Mouse (Mus musculus) telencephalon, adult 2 months (tissue): ENCODE data around the gene Ephb4.

ENCODE experiments used
- DNase-seq: peaks from one replicate; pipeline ENCODE4 v3.0.0-alpha.2; 2011; ENCODE audit warnings: low read depth, low spot score

Ephb4 gene

DNA sequence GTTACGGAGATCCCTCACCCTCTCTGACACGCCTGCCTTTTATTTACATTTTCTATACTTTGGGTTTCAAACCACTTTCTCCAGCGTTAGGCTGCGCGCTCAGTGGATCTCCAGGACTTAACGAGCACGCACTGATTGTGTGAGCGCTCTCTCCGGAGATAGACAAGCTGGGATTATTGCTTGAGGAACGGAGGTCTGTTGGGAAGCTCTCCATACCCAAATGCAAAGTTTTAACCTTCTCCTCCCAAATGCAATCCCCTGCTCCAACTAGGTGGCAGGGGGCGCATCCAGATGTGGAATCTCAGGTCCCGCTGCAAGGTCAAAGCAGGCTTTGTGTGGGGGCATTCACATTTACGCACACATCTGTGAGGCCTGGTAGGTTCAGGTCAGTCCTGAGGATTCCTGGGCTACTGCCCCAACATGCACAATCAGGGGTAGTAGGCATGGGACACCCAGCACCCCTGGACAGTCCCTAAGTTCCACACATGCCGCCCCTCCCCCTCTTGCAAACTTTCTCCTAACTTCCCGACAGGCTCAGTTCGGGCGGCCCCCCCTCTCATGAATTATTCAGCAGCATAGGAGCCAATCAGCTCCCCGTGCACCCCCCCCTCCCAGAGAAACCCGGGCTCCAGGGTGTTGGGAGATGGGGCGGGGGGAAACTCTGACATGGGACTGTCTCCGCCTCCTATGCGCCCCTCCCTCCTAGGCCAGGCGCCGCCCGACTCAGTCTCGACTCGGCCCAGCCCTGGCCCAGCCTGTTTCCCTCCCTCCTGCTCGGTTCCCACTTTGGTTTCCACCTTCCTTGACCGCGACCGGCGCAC lies at the start of gene Ephb4:
Ephb4 (plus strand) TSS at position 726 of the 821 bp plus-strand sequence.
- no peak for DNase-seq

DNA sequence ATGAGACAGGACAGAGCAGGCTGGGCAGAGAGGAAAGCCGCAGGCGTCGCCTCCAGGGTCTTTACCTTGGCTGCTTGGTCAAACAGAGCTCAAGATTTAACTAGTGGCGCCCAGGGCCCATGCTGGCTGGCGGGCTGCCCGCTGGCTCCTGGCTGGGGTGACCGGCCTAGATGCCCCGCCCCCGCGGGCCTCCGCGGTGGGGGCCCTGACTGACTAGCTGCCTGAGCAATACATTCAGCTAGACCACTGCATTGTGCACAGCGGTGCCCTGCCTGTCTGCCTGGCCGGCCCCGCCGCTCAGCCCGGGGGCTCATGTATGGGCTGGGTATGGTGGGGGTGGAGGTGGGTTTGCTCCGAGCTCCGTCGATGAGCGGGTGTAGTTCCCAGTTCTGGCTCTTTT lies 48.7 kb upstream of the Ephb4 start:
- no peak for DNase-seq

DNA sequence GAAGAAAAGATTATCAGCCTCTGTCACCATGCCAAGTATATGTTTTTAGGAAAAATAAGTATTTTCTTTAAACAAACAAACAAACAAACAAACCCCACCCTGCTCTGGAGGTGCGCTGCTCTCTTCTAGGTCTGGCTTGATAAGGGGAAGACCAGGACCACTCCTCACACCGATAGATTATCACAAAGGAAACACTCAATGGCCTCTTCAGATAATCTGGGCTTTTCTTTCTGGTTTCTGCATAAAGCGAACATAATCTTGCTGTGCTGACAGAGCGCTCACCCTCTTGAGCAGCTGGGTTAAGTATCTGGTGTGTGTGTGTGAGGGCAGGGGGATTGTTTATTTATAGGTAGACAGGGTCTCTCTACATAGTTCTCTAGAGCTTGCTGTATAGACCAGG lies 46.3 kb upstream of the Ephb4 start:
- no peak for DNase-seq

DNA sequence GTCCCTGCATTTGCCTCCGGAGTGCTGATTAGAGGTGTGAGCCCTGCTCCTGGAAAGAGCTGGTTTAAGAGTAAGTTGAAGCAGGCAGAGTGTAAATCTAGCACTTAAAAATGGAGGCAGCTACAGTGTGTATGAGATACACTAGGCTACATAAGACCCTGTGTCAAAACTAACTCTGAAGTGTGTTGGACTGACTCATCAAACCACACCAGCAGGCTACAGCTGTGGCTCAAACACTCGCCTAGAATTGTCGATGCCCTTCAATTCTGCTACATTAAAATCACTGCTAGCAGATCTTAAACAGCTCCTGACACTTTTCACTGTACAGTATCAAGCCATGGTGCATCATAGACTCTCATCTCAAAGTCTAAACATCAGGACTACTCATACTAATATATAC lies 45.7 kb upstream of the Ephb4 start:
- DNase-seq = no peak

DNA sequence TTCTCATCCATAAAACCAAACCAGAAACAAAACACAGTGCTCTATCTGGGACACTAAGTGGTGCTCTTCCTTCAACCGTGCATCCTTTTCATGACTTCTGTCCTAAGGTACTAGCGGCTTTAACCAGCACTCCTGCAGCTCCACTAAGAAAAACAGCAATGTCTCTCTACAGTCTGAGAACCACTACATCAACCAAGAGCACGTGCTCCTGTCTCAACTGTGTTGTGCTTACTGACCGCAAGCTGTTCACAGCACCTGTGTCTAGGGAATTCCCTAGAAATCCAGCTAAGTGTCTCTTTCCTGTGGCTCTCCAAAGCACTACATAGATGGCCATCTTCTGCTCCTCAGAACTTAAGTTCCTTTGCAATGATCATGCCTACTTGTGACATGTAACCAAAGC lies 45.1 kb upstream of the Ephb4 start:
- DNase-seq = no peak

DNA sequence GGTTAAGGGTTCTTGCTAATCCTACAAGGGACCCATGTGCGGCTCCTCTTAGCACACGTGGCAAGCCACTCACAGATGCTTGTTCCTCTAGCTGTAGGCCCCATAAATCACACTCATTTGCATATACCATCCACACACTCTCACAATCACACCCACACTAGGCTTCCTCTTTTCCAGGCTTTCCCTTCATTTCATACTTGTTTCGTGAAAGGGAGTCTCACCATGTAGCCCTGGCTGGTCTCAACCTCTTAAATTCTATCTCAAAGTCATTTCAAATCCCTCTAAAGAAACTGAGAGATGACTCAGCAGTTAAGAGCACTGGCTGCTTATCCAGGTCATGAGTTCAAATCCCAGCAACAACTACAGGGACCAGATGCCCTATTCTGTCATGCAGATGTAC lies 44.1 kb upstream of the Ephb4 start:
- peak; percentile 65 for DNase-seq

DNA sequence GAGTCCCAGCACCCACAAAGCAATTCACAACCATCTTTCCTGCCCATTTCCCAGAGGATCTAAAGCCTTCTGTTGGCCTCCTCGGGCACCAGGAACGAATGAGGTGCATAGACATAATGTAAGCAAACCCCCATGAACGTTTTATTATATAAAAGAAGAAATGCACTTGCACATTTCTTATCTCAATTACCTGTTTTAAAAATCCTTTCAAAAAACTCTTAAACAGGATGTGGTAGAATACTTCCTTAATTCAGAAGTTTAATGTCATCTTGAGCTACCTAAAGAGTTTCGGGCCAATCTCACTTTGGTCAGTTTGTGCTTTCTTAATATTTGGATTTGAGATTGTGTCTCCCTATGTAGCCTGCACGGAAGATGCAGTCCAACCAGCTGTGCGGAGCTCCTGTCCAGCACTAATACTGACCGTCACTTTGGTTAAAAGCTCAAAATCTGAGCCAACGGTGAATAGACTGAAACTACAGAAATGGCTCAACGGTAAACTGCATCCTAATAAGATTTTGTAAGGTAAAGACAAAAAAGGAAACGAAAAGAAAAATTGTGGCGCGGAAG lies 43.4 kb upstream of the Ephb4 start:
- DNase-seq = no peak

DNA sequence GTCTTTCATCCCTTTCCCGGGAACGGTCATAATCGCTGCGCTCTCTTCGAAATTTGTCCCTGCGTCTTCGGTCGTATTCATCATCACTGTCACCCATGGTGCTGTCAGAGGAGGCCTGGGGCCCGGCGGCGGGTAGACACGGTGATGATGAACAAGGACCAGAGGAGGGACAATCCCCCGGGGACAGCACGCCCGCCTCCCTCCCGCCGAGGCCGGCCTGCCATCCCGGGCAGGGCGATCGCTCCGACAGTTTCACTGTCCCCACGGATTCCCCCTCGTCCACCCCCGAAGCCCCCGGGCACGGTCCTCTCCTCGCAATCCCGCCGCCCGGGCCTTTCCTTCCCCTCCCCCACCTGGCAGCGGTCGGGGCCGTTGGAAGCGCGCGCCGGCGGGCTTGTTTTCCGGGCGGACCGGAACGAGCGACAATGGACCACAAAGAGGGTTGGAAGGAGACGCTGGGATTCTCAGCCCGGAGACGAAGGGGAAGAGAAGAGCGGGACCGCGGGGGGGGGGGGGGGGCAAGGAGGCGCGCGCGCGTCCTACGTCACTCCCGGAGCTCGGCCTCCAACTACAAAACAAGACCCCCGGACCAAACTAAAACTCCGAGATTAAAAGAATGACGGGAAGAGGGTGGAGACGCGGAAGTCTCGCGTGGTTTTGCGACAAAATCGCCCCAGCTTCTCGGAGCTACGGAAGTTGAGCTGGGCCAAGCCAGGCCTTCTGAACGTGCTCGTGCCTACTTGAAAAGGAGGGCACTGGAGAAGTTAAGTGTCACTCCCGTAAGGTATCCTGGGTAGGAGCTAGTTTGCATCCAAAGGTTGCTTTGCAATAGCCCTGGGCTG lies 42.6 kb upstream of the Ephb4 start, which contains the start of gene Srrt:
Srrt (minus strand) TSS at position 604 of the 842 bp plus-strand sequence.
- DNase-seq = peak; percentile 98

DNA sequence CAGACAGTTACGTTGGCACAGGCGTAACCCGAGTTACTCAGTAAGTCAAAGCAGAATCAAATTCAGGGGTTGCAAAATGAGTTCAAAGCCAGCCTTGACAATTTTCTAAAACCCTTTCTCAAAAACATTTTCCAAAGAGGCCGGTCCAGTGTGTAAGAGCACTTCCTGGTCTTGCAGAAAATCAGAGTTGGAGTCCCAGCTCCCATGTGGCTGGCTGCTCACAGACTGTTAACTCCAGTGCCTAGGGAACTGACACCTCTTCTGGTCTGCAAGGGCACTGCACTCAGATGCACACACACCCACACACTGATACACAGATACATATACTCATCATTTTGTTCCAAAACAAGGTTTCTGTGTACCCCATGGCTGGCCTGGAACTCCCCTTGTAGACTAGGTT lies 41.6 kb upstream of the Ephb4 start:
- no peak for DNase-seq

DNA sequence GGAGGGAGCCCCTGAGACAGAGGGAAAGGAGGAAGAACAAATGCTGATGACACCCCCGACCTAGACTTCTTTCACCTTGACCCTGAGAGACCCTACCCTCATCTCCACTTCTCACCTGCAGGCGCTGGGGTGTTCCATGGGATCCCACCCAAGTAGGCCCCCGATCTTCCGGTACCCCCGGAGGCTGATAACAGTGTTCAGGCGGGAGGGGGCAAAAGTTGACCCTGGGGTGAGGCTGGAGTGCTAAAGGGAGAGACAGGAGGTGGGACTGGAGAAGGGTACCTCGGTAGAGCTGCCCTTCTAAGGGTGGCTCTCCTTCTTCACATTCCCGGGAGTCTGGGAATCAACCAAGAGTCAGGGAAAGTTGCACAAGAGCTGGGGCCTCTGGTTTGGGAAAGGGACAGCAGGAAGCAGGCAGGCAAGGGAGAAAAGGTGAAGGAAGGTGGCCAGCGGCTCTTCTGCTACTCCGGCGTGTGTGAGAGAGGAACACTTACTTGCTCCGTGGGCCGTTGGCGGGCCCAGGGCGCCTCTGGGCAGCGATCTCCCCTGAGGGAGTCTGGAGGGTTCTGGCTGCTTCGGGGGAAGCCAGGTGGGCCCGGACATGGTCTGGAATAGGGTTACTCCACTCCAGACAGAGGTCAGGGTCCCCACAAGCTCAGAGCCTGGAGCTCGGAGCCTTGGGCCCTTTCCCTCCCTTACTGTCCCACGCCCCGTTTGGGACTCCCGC lies 36.3 kb upstream of the Ephb4 start:
- no peak for DNase-seq

DNA sequence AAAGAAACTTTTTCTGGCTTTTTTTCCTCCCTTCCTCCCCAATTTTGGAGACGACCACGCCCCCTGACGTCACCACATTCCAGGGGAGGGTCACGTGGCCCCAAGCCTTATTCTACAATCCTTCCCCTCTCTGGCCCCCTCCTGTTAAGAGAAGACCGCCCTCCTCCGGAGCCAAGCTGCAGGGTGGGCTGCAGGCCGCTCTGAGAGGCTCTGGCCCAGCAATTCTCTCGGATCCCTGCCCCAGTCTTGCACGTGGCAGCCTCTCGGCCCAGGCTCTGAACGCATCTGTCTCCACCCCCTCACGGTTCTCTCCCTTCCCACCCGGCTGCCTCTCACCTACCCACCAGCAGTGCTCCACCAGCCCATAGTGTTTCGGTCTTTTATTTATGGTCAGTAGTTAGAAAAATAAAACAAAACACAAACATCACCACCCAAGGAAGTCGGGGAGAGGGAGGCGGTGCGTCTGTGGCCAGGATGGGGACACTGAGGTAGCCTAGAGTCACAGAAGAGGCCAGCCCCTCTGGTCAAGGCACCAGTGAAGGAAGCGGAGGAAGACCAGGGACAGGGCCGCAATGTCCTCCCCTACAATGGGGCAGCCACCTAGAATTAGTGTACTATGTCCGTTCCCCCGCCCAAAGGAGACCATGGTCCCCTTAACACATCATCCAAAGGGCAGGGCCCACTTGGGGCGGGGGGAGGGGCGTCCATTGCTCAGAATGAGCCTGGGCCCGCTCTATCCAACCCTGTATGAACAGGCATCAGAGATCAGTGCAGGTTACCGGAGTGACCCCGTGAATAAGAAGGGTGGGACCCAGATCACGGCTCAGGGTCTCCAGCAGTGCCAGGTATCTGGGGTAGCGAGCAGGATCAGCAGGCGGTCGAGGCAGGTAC lies 35.5 kb upstream of the Ephb4 start, which contains the start of gene Trip6:
Trip6 (minus strand) TSS at position 212 of the 891 bp plus-strand sequence.
- DNase-seq = no peak

DNA sequence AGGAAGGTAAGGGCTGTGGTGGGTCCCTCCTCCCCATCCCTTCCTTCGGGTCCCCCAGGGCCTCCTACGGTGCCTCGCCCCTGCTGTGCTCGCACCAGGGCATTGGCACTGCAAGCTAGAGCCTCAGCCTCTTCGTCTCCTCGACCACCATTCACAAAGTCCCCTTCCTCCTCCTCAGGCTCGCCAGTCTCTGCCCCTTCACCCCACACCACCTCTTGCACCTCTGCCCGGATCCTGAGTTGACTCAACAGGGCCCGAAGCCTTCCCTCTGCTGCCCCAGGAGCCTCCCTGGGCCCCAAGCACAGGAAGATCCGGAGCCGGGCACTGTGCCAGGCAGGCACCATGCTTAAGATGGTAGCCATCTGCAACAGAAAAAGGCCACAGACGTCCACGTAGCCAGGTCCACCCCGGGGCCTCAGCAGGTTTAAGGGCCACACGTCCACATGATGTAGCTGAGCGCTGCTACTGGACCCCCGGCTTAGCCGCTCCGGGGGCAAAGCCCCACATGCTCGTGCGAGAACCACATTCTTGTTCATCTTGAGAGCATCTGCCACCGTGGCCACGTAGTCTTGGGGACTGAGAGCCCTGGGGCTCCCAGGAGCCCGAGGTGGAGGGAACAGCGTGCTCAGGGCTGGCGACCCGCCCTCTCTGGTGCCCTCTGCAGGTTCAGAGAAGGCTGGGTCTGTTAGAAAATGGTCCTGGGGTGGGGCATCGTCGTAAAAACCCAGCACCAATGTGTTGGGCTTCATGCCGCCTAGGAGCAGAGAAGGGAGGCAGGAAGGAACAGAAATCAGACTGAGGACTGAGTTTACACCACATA lies 34.6 kb upstream of the Ephb4 start:
- DNase-seq = no peak

DNA sequence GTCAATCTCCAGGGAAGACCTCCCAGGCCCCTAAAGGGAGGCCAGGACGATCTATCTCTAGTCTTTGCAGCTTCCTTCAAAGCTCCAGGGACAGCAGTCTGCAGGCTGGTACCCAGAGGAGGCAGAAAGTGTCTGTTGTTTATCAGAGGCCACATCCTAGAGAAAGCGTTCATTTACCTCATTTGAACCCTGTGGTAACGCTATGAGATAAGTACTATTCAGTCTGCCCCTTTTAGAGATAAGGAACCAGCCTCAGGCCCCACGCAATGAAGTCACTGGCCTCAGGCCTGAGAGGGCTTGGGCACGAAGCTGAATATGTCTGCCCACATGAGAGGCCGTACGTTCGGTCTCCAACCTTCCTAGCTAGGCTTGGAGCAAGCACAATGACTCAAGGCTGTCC lies 32.5 kb upstream of the Ephb4 start:
- no peak for DNase-seq

DNA sequence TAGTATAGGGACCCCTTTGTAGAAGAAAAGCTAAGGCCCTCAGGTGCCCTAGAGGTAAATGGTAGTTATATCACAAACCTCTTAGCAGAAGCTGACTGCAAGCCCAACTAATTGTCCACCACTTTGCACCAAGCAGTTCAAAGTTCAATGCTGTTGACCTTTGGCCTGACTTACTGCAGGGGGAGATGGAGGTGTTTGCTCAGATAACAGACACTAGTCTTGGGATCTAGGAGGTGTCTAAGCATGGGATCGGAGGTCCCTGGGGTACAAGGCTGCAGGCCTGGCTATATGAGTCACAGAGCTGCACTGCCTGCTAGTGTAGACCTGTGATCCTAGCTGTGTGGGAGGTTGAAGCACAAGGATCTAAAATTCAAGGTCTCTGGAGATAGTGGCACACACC lies 31.3 kb upstream of the Ephb4 start:
- DNase-seq = no peak

DNA sequence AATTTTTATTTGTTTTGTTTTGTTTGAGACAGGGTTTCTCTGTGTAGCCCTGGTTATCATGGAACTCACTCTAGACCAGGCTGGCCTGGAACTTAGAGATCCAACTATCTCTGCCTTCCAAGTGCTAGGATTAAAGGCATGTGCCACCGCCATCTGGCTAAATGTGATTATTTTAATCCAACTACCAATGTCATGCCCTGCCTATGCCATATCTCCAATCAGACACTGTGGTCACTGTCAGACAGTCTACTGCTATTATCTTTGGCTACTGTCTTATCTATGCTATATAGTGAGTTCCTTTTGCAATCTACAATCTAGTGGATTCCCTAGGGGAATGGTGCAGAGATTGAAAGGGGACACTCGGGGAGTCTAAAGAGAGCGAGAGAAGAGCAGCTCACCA lies 28.9 kb upstream of the Ephb4 start:
- no peak for DNase-seq

DNA sequence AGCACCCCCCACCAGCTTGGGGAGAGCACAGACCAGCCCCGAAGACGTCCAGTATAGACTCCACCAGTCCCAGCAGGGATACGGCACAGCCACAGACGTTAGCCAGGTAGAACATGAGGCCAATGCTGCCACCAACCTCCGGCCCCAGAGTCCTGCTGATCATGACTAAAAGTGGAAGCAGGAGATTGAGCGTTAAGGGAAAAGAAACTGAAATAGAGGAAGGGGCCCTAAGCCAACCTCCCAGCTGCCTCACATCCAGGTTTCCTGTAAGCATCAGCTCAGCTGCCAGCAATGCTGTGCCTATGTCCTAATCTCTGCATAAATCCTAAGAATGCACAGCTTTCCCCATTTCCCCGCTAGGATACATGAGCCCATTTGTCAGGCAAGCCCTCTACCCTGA lies 19.0 kb upstream of the Ephb4 start:
- DNase-seq = no peak

DNA sequence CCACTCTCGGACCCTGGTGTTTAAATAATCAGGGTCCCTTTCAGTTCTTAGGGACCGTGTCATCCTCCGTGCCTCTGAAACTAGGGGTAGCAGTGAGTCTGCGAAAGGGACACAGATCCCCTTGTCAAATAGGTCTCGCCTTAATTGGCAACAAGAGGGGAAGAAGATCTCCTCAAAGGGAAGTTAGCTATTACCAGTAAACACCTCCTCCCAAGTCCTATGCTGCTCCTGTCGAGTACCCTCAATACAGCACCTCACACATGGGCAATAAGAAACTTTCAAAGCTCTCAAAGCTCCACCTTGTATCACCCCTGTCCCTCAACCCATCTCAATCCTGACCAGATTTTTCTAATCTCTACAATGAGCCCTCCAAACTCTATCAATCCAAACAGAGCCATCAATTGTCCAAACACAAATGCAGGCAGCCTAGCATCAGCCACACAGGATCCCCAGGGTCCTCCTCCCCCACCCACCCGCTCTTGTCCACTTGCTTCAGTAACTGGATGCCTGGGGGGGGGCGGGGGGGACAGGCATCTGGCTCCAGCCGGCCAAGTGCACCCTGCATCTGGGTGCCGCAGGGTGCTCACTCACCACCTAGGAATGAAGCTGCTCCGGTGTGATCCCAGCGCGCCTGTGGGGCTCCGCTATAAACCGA lies 16.9 kb upstream of the Ephb4 start:
- DNase-seq = no peak

DNA sequence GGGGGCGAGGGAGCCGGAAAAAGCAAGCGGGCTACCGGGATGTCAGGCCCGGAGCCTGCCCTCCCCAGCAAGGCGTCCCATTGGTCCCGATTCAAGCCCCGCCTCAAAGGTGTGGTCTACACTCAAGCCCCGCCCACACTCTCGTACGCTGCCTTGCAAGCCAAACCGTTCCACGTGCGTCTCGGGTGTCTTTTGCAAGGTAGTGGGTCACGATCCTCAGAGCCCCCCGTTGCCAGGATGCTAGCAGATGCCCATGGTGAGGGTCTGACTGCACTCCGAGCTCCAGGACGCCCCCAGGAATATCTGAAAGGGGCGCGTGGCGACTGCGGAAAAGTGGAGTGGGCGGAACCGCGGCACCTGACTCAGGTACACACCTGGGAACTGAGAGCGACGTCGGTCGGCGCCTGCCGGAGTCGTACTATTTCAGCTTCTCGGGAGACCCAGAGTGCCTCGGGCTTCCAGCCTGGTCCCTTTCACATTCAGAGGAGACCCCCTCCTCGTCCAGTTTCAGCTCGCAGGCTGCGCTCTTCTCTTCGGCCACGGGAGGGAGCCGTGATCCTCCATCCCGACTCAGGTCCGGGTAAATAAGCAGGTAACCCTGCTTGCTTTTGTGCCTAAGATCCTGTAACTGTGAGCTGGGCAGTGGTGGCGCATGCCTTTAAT lies 16.3 kb upstream of the Ephb4 start, which contains the start of gene Slc12a9:
Slc12a9 (minus strand) TSS at position 86 of the 663 bp plus-strand sequence.
- DNase-seq = peak; percentile 90

DNA sequence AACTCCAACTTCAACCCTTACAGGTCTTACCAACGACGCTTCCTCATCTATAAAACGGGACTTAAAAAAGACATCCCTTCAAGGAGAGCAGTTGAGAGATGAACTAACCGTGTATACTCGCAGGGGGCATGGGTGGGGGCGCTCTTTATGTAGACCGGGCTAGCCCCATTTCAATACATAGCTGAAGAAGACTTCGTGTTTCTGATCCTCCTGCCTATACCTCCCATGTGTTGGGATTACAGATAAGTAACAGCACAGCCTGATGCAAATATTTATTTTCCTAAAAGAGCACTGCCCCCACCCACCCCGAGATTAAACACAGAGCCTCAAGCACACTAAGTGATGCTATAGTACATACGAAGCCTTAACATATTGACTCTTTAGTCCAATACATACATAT lies 15.6 kb upstream of the Ephb4 start:
- no peak for DNase-seq
